Mouse (Mus musculus) left cerebral cortex, postnatal 25 days (tissue): ENCODE results near the gene Defb45. TPM values are rescaled to one million over a fixed set of nuclear protein-coding genes. Genes with fewer than 3 reads are reported as not detected.
A peak's percentile ranks its signal among the peaks of the same experiment; 100 is the strongest.

Experiments
- DNase-seq, 2 experiments: peaks; one replicate each; pipeline ENCODE4 v3.0.0; 2022; ENCODE audit warnings: low spot score in 2 of 2, mixed read lengths in 1 of 2
- intact Hi-C: fragments of 180-260 bp; cut with DNase I; formaldehyde crosslinking; loops from one replicate; pipeline ENCODE4 v1.15.1; 2025
- total RNA-seq, 2 experiments: library from RNA; stranded (reverse); gene quantifications; 2 replicates each; pipeline ENCODE4 v1.2.3; 2021

The Defb45 gene
- total RNA-seq: not detected

DNA sequence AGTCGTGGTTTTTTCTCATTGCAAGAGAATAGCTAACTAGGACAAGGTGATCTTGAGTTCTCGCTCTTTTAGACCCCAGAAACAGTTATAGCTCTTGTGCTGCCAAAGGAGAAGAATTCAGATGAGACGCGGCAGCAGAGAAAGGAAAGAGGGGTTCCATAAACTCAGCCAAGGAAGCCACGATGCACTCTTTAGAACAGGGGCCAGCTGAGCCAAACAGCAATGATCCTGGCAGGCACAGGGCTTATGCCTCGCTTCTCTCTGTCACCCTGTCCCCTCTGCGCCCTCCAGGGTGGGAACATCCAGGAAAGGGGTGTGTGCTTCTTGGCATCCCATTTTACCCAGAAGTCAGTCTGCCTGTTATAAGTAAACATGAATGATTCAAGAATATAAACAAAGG is at the start of gene Defb45:
Defb45 (minus strand) TSS at position 101 of the 400 bp plus-strand sequence.
- no peak for DNase-seq
- intact Hi-C loops: no loop called here

DNA sequence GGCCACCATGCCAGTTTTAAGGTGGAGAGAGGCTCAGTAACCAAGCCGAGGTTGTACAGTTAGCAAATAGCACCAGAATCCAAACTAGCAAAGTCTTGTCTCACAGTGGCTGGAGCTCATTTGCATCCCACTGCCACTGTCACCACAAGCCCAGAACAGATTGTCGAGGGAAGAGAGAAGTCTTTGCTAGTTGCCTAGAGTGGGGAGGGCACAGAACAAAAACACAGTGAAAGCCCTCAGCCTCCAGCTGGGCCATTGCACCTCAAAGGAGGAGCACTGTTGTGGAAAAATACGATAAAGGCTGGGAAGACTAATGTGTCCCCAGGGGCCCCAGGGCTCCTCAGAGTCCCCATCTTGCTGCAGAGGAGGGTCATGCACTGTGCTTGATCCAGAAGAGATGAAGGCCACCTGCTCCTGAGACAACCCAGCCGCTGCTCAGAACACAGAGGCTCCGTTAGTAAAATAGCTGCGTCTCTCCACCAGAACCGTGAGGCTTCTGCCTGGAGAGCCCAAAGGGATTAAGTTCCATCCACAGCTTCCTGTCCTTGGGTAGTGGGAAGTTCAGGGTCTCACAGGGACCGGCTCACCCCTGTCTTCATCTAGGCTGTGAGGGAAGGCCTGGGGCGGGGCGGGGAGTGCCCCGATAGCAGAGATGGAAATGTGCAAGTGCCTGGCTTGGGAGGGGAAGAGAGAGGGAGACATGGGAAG is 40.4 kb upstream of the Defb45 start:
- DNase-seq: no peak
- intact Hi-C loops: no loop called here

DNA sequence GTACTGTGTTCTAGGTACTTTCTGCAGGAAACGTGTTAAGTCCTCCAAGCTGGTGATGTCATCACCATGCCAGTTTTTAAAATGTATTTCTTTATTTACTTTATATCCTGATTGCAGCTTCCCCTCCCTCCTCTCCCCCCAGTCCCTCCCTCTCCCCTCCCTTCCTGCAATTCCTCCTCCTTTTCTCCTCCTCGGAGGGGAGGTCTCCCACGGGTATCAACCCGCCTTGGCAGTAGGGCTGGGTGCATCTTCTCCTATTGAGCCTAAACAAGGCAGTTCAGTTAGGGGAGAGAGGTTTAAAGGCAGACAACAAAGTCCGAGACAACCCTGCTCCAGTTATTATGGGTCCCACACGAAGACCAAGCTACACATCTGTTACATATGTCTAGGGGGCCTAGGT is 39.7 kb upstream of the Defb45 start:
- no peak for DNase-seq
- intact Hi-C loops: no loop called here

DNA sequence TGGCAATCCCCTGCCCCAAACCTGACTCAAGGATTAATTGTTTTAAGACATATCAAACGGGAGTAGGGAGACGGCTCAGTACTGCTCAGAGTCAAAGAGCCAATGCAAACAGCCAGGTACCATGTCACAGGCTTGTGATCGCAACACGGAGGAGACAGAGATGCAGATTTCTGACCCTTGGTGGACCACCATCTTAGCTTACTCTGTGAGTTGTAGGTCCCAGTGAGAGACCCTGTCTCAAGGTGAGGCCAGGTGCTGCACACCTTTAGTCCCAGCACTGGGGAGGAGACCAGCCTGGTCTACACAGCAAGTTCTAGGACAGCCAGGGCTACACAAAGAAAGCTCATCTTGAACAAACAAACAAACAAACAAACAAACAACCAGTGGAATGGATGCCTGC is 38.2 kb upstream of the Defb45 start:
- intact Hi-C loops: no loop called here
- DNase-seq: no peak

DNA sequence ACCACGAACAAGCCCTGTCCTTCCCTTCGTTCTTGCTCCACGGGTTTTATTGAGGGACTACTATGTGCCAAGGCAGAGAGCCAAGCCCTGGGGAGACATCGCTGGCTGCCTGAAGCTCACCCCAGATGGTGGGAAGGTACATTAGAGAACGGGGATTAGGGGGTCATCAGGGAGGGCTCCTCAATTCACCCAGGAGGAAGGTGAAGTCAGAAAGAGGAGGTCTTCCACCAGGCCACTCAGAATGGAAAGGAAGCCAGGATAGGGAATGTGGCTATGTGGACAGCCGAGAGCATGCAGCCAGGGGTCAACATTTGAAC is 37.8 kb upstream of the Defb45 start:
- no peak for DNase-seq
- intact Hi-C loops: no loop called here

DNA sequence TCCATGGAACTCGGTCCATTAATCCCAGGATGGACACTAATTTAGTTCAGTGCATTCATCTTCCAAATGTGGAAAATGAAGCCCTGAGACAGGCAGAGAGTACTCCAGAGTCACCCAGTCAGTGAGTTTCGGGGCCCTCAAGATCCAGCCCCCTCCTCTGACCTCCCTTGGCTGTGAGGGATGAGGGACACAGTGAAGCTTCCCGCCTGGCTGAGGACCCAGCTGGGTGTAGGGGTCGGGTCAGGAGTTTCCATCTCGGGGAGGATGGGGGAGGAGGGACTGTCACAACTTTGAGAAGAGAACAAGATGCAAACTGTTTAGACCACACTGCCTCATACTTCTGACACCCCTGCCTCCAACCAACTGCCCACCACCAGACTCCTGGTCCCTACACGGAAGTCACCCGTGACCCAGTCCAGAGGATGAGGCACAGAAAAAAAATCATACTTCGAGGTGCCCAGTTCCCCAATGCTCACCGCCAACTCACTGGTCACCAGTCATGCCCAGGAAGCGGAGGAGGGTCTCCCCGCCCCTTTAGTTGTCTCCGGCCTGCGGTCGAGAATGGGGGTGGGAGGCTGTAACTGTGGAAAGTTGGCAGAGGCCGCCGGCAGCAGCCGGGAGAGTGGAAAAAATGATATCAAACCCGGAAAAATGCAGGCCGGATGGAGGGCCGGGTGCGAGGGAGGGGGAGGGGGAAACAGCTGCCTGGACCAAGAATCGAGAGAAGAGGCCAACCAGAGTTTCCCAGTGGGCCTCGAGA is 37.2 kb upstream of the Defb45 start:
- DNase-seq: no peak
- intact Hi-C loops: no loop called here

DNA sequence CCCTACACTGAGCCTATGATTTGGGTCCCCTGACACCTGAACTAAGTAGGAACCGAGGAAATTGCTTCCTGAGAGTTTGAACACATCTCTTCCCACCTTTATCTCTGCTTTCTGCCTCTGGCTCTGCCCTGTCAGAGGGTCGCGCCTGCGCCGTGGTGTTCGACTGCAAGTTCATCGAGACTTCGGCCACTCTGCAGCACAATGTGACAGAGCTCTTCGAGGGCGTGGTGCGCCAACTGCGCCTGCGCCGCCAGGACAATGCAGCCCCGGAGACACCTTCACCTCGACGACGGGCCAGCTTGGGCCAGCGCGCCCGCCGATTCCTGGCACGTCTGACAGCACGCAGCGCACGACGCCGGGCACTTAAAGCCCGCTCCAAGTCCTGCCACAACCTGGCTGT is 35.1 kb upstream of the Defb45 start:
- DNase-seq: no peak
- intact Hi-C loops: no loop called here

DNA sequence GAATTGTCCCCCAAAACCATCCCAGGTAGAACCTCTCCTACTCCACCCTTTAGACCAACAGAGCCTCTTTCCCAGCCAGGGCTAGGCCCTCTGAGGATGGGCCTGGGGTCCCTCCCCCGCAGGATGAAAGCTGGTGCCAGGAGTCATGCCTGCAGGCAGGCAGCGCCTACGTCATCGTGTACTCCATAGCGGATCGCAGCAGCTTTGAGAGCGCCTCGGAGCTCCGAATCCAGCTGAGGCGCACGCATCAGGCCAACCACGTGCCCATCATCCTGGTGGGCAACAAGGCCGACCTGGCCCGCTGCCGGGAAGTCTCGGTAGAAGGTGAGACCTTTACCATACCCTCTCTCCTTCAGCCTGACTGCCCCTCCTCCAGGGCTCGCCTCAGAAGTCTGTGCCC is 34.1 kb upstream of the Defb45 start:
- DNase-seq: no peak
- intact Hi-C loops: no loop called here

DNA sequence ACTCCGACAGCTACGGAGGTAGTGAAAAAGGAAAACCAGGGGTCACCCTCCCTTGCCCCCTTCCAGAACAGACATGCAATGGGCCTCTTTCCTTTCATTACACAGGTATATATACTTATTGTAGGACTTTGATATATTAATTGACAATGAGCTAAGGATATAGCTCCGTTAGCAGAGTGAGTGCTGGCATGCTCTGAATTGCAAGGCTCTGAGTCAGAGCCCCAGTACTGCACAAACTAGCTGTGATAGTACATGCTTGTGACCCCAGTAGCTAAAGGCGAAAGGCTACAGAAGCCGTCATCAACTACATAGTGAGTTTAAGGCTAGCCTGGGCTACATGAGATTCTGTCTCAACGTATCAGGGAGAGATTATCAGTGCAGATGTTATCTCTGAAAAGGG is 30.7 kb upstream of the Defb45 start:
- intact Hi-C loops: no loop called here
- DNase-seq: no peak

DNA sequence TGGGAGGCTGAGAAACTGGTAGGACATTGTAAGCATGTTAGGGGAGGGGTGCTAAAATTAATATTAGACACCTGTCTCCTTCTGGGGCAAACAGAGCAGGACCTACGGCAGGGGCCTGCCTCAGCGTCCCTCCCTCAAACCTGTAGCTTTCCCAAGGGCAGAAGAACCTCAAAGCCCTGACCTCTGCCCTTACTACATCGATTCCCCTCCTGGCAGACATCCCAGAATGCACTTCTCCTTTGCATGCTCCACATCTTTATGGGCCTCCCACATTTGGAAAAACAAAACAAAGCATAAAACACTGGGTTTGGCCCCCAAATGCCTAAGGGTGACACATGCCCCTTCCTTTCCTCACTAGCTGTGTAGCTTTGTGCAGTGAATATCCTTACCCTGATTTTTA is 30.0 kb upstream of the Defb45 start:
- DNase-seq: no peak
- intact Hi-C loops: no loop called here

DNA sequence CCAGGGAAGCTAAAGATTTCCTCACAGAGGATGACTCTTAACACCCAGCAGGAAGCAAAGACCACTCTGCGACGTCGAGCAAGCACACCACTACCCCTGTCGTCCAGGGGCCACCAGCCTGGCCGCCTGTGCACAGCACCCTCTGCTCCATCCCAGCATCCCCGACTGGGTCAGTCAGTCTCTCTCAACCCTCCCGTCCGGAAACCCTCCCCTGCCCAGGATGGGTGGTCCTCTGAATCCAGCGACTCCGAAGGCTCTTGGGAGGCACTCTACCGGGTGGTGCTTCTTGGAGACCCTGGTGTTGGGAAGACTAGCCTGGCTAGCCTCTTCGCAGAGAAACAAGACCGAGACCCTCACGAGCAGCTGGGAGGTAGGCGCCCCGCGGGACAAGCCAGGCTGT is 28.9 kb upstream of the Defb45 start:
- no peak for DNase-seq
- intact Hi-C loops: no loop called here

DNA sequence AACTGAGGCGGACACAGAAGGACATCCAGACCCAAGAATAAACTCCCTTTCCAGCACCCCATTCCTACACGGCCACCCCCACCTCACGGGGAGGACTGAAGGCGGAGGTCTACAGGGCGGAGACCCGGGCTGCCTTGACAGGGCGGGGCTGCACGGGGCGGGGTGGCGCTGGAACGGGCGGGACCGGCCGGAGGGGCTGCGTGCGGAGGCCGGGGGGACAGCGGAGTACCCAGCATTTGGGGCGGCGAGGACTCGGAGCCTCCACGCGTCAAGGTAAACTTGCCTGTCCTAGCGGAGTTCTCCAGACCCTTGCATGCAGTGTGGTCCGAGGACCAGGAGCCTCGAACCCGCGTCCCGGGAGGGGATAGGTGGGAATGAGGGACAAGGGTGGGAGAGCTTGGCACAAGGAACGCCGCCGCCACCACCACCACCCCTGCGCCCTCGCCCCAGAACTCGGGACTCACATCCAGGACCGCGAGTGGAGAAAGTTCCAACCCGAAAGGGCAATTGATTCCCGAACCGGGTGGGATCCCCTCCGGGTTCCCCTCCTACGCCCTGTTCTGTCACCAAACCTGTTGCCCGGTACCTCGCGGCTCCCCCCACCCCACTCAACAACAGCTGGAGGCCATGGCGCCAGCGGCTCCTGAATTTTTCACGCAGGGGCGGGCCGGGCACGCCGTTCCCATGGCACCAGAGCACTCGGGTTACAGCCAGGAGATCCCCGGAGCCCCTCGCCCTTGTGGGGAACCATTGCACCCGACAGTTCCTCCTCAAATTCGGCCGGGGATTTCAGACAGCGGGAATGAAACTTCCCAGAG is 27.8 kb upstream of the Defb45 start, which contains the start of gene Rem1:
Rem1 (plus strand) TSS at position 178 of the 818 bp plus-strand sequence.
- DNase-seq: no peak
- intact Hi-C loops: no loop called here

DNA sequence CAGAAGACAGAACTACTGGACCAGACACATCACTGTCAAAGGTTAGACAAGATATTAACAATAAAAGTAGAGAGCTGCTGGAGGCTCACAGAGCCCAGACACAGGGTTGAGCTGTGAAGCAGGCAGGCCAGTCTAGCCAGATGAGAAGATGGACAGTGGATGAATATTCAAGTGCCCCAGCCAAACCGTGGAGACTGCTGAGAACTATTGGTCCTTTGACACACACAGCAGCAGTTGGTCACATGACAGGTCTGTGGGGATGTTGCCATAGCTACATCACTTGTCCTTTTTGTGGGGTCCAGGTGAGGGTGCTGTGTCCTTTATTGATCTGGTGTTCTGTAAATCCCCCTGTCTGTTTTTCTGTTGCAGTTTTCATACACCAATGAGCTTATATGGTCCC is 26.1 kb upstream of the Defb45 start:
- no peak for DNase-seq
- intact Hi-C loops: no loop called here

DNA sequence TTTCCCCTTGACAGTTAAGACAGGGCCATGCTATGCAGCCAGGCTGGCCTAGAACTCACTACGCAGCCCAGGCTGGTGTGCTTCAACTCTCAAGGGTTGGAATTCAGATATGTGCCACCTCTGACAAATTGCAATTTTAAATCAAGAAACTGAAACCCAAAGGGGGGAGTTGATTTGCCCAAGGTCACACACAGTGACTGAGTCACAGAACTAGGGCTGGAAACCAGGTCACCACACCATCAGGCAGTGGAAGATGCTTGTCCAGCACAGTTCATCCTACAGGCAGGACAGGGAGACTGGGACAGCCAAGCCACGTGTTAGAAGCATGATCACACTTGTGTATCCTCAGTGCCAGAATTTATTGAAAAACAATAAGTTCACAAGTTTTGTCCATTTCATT is 25.4 kb upstream of the Defb45 start:
- no peak for DNase-seq
- intact Hi-C loops: no loop called here

DNA sequence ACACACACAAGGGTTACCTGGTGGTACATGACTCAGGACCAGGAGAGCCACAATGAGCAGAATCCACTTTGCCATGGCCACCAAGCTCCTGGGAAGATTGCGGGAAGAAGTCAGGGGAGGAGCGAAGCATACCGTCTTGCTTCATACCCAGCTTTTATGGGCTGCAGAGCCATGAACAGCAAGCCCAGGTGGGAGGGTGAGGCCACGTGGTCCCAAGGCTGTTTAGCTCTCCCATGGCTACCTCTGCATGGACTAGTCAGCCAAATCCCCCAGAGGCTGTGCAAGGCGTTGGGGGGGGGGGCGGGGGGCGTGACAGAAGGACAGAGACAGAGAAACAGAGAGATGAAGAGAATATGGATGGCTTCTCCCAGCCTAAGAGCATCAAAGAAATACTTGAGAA is 23.8 kb upstream of the Defb45 start, which contains the start of gene Defb25:
Defb25 (minus strand) TSS at position 101 of the 400 bp plus-strand sequence.
- no peak for DNase-seq
- intact Hi-C loops: no loop called here

DNA sequence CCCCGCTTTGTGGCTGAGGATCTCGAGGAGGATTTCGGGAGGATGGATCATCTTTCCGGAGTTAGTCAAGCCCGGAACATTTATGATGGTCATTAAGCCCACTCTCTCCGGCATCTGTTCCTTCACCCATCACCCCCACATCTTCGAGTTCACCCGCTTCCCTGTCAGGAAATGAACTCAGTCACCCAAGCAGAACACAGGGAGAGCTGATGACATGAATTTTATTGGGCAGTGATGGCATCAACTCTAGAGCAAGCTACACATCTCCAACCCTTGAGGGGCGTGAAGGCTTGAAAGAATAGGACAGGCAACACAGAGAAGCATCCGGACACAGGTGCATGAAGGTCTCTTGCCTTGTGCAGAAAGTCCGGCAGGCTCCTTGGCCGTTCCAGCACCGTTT is 23.0 kb upstream of the Defb45 start:
- intact Hi-C loops: no loop called here

DNA sequence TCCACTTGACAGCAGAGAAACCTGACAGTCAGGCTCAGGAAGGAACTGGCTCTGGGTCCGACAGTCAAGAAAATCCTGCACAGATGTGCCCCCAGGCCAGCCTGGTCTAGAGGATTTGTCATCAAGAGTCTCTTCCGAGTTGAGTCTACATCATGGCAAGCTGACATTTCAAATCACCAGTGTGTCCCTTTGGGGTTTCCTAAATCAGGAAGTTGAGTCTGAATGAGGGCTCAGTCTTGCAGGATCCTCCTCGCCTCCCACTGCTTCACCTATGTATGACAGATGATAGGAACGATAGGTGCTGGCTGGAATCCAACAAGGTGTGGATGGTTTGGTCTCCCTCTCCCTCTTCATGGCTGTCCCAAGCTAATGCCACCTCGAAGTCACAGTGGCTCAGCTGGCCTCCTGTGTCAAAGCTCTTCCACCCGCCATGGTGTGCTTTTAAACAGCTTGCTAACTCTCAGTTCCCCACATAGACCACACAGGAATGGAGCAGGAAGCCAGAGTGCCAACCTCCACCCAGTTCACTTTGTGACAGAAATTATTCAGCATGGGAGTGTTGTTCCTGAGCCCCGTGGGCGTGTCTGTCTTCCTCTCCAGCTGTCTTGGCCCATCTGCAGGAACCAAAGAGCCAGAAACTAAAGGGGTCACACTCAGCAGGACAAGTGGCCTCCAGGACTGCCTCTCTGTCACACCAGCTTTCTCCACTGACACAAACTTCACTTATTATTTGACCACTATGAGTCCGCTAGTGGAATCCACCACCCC is 21.4 kb upstream of the Defb45 start:
- DNase-seq: peak in 1 of 2 experiments; percentile 62

More for the DNA sequence above, 23.0 kb upstream of the Defb45 start:
- no peak for DNase-seq

DNA sequence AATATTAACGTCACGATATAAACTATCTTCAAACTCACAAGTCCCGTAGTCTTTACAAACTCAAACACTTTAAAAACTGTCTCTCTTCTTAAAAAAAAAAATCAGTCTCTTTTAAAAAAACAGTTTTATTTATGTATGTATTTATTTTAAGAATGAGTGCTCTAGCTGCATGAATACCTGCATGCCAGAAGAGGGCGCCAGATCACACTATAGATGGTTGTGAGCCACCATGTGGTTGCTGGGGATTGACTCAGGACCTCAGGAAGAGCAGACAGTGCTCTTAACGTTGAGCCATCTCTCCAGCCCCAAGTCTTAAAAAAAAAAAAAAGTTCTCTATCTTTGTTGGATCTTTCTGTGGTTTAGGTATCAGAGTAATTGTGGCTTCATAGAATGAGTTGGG is 18.2 kb upstream of the Defb45 start:
- DNase-seq: no peak

More for the DNA sequence above, 21.4 kb upstream of the Defb45 start:
- intact Hi-C loops: no loop called here

DNA sequence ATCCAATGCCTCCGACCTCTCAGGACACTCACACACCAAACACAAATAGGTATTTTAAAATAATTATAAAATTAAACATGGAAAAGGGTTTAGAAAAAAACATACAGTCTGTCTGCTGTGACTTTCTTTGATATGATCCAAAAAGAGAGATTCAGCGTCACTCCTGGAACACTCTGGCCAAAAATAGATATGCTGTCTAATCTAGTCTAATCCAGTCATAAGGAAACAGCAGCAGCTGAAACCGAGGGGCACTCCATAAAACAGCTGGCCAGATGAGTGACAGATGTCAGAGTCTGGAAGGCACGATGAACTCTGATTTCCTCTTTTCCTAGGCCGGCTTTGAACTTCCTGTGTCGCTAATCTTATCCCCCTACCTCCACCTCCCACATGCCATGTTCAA is 17.3 kb upstream of the Defb45 start:
- intact Hi-C loops: loop anchor here (5.0 to 10.0 kb wide), 2 partner anchors 148 to 216 kb away; partner anchors contain the start of gene Bcl2l1
- no peak for DNase-seq

More for the DNA sequence above, 18.2 kb upstream of the Defb45 start:
- intact Hi-C loops: loop anchor here (5.0 to 10.0 kb wide), 2 partner anchors 147 to 215 kb away; partner anchors contain the start of gene Bcl2l1
